Mouse (Mus musculus) hindbrain, embryonic 12.5 days (tissue): ENCODE results near the gene R3hcc1l. TPM values are rescaled to one million over a fixed set of nuclear protein-coding genes. Genes with fewer than 3 reads are reported as not detected.

Source experiments
- ATAC-seq: fragments of 200-750 bp; cut with Nextera tagmentation; 2 replicates; pipeline ENCODE4 v1.8.0; 2017; ENCODE audit warnings: moderate TSS enrichment; ENCODE audit not compliant: low FRiP score
- H3K27ac ChIP-seq: fragments of 300-500 bp; sonication (generic); 2 replicates; pipeline ENCODE4 v1.5.1; 2016; ENCODE audit warnings: mild to moderate bottlenecking
- H3K27me3 ChIP-seq: fragments of 300-500 bp; sonication (generic); 2 replicates; pipeline ENCODE4 v1.6.1; 2016; ENCODE audit warnings: mild to moderate bottlenecking
- H3K36me3 ChIP-seq: fragments of 300-500 bp; sonication (generic); 2 replicates; pipeline ENCODE4 v1.6.1; 2016; ENCODE audit warnings: mild to moderate bottlenecking
- H3K4me1 ChIP-seq: fragments of 300-500 bp; sonication (generic); 2 replicates; pipeline ENCODE4 v1.6.1; 2016
- H3K4me2 ChIP-seq: fragments of 300-500 bp; sonication (generic); replicated peaks from 2 replicates; pipeline ENCODE4 v1.6.1; 2016; ENCODE audit warnings: mild to moderate bottlenecking
- H3K4me3 ChIP-seq: fragments of 300-500 bp; sonication (generic); 2 replicates; pipeline ENCODE4 v1.5.1; 2016; ENCODE audit warnings: mild to moderate bottlenecking
- H3K9ac ChIP-seq: fragments of 300-500 bp; sonication (generic); 2 replicates; pipeline ENCODE4 v1.6.1; 2016; ENCODE audit warnings: mild to moderate bottlenecking, moderate library complexity
- H3K9me3 ChIP-seq: fragments of 300-500 bp; sonication (generic); replicated peaks from 2 replicates; pipeline ENCODE4 v1.6.1; 2016; ENCODE audit warnings: mild to moderate bottlenecking
- WGBS: fragments of 180-500 bp; shearing (Covaris S2); methylation state at CpG from one replicate; pipeline ENCODE4 v1.1.7; 2016; 5-methylcytosine and 5-hydroxymethylcytosine counted together
- polyA plus RNA-seq: library from polyadenylated mRNA; unstranded; fragments of >200 nt; fragmentation: Nextera tagmentation; extraction: Ambion mirVana; gene quantifications from 2 replicates; pipeline ENCODE4 v1.2.1, GENCODE M21; 2016

Gene R3hcc1l
- polyA plus RNA-seq, 1 experiment from 2014 or later, result 19.9 TPM

GRCm38 (mm10) chr19:42608082-42608481 is 89.5 kb downstream of the R3hcc1l start:
- Histone ChIP-seq H3K36me3 (no peaks in the 10 kb centered on the region), H3K4me3 (no peak overlapping the region), H3K27me3 (peaks cover 16% of the 10 kb centered on the region), H3K4me2 (no peak overlapping the region), H3K4me1 (peaks cover 10% of the 10 kb centered on the region), H3K9ac (no peak overlapping the region), H3K27ac (no peak overlapping the region), H3K9me3 (no peaks in the 10 kb centered on the region)
- no peak for ATAC-seq
- 95% methylated on average over 5 of the region's 5 CpGs for WGBS

- Histone ChIP-seq H3K27ac (no peak overlapping the region), H3K9me3 (no peaks in the 10 kb centered on the region), H3K27me3 (peaks cover 29% of the 10 kb centered on the region), H3K4me1 (peaks cover 12% of the 10 kb centered on the region), H3K4me2 (no peak overlapping the region), H3K36me3 (no peaks in the 10 kb centered on the region), H3K4me3 (no peak overlapping the region), H3K9ac (no peak overlapping the region)
- ATAC-seq, result no peak
- WGBS, result 92% methylated on average over 3 of the region's 3 CpGs
These were observed 91.2 kb downstream of the R3hcc1l start for GRCm38 (mm10) chr19:42609716-42610115.

- Histone ChIP-seq H3K27me3 (peaks cover 29% of the 10 kb centered on the region), H3K4me1 (peaks cover 11% of the 10 kb centered on the region), H3K27ac (no peak overlapping the region), H3K4me3 (no peak overlapping the region), H3K9me3 (no peaks in the 10 kb centered on the region), H3K36me3 (no peaks in the 10 kb centered on the region), H3K4me2 (no peak overlapping the region), H3K9ac (no peak overlapping the region)
- ATAC-seq, result no peak
- 81% methylated on average over 4 of the region's 4 CpGs for WGBS
These were observed 93.2 kb downstream of the R3hcc1l start for GRCm38 (mm10) chr19:42611746-42612145.

GRCm38 (mm10) chr19:42612654-42613053 is 94.1 kb downstream of the R3hcc1l start, which contains the start of gene Loxl4:
Loxl4 (minus strand) TSS chr19:42612813.
- Histone ChIP-seq H3K36me3 (no peaks in the 10 kb centered on the region), H3K9me3 (no peaks in the 10 kb centered on the region), H3K4me1 (peaks cover 11% of the 10 kb centered on the region), H3K27ac (no peak within 1 kb of the TSS), H3K9ac (no peak within 1 kb of the TSS), H3K4me2 (peak within 1 kb of the TSS; percentile 56), H3K27me3 (peaks cover 29% of the 10 kb centered on the region), H3K4me3 (peak within 1 kb of the TSS; percentile 32)
- peak; percentile 32; the same call in 1 of the 2 replicates for ATAC-seq
- WGBS, result 2% methylated on average over 37 of the region's 37 CpGs

- H3K36me3 ChIP-seq, result no peaks in the 10 kb centered on the region
- peaks cover 29% of the 10 kb centered on the region for H3K27me3 ChIP-seq
- no peak overlapping the region for H3K27ac ChIP-seq
- peaks cover 11% of the 10 kb centered on the region for H3K4me1 ChIP-seq
- H3K4me3 ChIP-seq, result peak overlapping the region; percentile 32
- H3K9ac ChIP-seq, result no peak overlapping the region
- 32% methylated on average over 7 of the region's 7 CpGs for WGBS
- H3K9me3 ChIP-seq, result no peaks in the 10 kb centered on the region
- peak overlapping the region; percentile 56 for H3K4me2 ChIP-seq
- no peak; the same call in 1 of the 2 replicates for ATAC-seq
These were observed 94.6 kb downstream of the R3hcc1l start for GRCm38 (mm10) chr19:42613116-42613515.

GRCm38 (mm10) chr19:42613647-42614225 is 95.2 kb downstream of the R3hcc1l start:
- 78% methylated on average over 7 of the region's 7 CpGs for WGBS
- H3K9ac ChIP-seq, result no peak overlapping the region
- H3K27ac ChIP-seq, result no peak overlapping the region
- H3K4me1 ChIP-seq, result peaks cover 11% of the 10 kb centered on the region
- no peak for ATAC-seq
- H3K9me3 ChIP-seq, result no peaks in the 10 kb centered on the region
- no peak overlapping the region for H3K4me3 ChIP-seq
- no peaks in the 10 kb centered on the region for H3K36me3 ChIP-seq
- H3K4me2 ChIP-seq, result no peak overlapping the region
- H3K27me3 ChIP-seq, result peaks cover 29% of the 10 kb centered on the region

GRCm38 (mm10) chr19:42628068-42628467 is 109.5 kb downstream of the R3hcc1l start:
- 89% methylated on average over 6 of the region's 6 CpGs for WGBS
- H3K36me3 ChIP-seq, result no peaks in the 10 kb centered on the region
- no peak for ATAC-seq

GRCm38 (mm10) chr19:42631541-42631961 is 113.0 kb downstream of the R3hcc1l start:
- WGBS, result 25% methylated on average over 8 of the region's 8 CpGs
- no peaks in the 10 kb centered on the region for H3K9me3 ChIP-seq
- H3K4me1 ChIP-seq, result peaks cover 3% of the 10 kb centered on the region; the same call in 1 of the 2 replicates
- no peak overlapping the region for H3K4me3 ChIP-seq
- no peak for ATAC-seq
- H3K27me3 ChIP-seq, result 0 out of 2 replicates have a peak, but pooled peaks cover 3% of the 10 kb centered on the region
- no peak overlapping the region for H3K9ac ChIP-seq
- no peak overlapping the region for H3K27ac ChIP-seq
- no peaks in the 10 kb centered on the region for H3K36me3 ChIP-seq
- H3K4me2 ChIP-seq, result no peak overlapping the region; the same call in 1 of the 2 replicates

More at GRCm38 (mm10) chr19:42628068-42628467, 109.5 kb downstream of the R3hcc1l start:
- H3K4me2 ChIP-seq, result no peak overlapping the region
- no peak overlapping the region for H3K4me3 ChIP-seq
- no peak overlapping the region for H3K27ac ChIP-seq
- peaks cover 3% of the 10 kb centered on the region; the same call in 1 of the 2 replicates for H3K4me1 ChIP-seq
- no peak overlapping the region for H3K9ac ChIP-seq
- H3K27me3 ChIP-seq, result 0 out of 2 replicates have a peak, but pooled peaks cover 3% of the 10 kb centered on the region
- no peaks in the 10 kb centered on the region for H3K9me3 ChIP-seq

GRCm38 (mm10) chr19:42632301-42632700 is 113.7 kb downstream of the R3hcc1l start:
- Histone ChIP-seq H3K36me3 (no peaks in the 10 kb centered on the region), H3K4me1 (peaks cover 7% of the 10 kb centered on the region; the same call in 1 of the 2 replicates), H3K9me3 (no peaks in the 10 kb centered on the region), H3K4me3 (no peak overlapping the region), H3K4me2 (no peak overlapping the region), H3K9ac (no peak overlapping the region), H3K27me3 (0 out of 2 replicates have a peak, but pooled peaks cover 3% of the 10 kb centered on the region), H3K27ac (no peak overlapping the region)
- 82% methylated on average over 4 of the region's 4 CpGs for WGBS
- ATAC-seq, result no peak

GRCm38 (mm10) chr19:42633650-42634049 is 115.1 kb downstream of the R3hcc1l start:
- Histone ChIP-seq H3K9me3 (no peaks in the 10 kb centered on the region), H3K36me3 (no peaks in the 10 kb centered on the region), H3K27me3 (0 out of 2 replicates have a peak, but pooled peaks cover 3% of the 10 kb centered on the region), H3K4me1 (peaks cover 9% of the 10 kb centered on the region; the same call in 1 of the 2 replicates), H3K27ac (no peak overlapping the region), H3K4me3 (no peak overlapping the region), H3K4me2 (no peak overlapping the region), H3K9ac (no peak overlapping the region)
- WGBS, result 77% methylated on average over 2 of the region's 2 CpGs
- no peak for ATAC-seq

- peaks cover 18% of the 10 kb centered on the region for H3K4me1 ChIP-seq
- no peaks in the 10 kb centered on the region for H3K9me3 ChIP-seq
- no peak overlapping the region for H3K4me2 ChIP-seq
- no peak overlapping the region for H3K9ac ChIP-seq
- ATAC-seq, result no peak
- 53% methylated on average over 11 of the region's 11 CpGs for WGBS
- H3K27ac ChIP-seq, result no peak overlapping the region
- no peaks in the 10 kb centered on the region for H3K36me3 ChIP-seq
- H3K4me3 ChIP-seq, result no peak overlapping the region
- 0 out of 2 replicates have a peak, but pooled peaks cover 3% of the 10 kb centered on the region for H3K27me3 ChIP-seq
These were observed 118.1 kb downstream of the R3hcc1l start for GRCm38 (mm10) chr19:42636631-42637030.

- H3K27ac ChIP-seq, result no peak overlapping the region
These were observed 120.3 kb downstream of the R3hcc1l start for GRCm38 (mm10) chr19:42638604-42639481.

More at GRCm38 (mm10) chr19:42638604-42639481, 120.3 kb downstream of the R3hcc1l start:
- Histone ChIP-seq H3K4me2 (no peak overlapping the region), H3K4me3 (no peak overlapping the region), H3K9ac (no peak overlapping the region), H3K9me3 (no peaks in the 10 kb centered on the region), H3K36me3 (no peaks in the 10 kb centered on the region), H3K27me3 (no peaks in the 10 kb centered on the region), H3K4me1 (peaks cover 15% of the 10 kb centered on the region)
- 41% methylated on average over 8 of the region's 8 CpGs for WGBS
- ATAC-seq, result no peak
